In the genomic region with DNA sequence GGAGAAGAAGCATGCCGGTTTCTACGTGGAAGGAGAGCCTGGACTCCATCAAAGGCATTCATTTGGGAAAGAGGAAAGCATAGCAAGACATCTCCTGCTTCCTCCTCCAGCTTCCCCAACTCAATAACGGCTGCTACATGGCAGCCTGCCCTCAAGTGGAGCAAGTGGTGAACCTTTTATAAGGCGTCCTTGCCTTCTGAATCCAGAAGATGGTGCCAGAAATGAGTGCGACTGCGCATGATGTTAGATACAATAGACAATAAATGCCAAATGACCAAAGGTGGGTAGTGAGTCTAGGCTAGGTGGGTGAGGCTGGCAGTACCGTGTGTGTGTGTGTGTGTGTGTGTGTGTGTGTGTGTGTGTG, we compare ENCODE assay signal across 15 mouse cellular contexts.
DNase-seq lines count a peak whose midpoint lies in the region; ATAC-seq lines count a peak whose summit lies in the region.
"Had no signal": no experiment of that assay in that cellular context is flagged by ENCODE, and none has a peak within 500 bp of the region (broad histone marks: within the 10 kb centered on the region; RNA-seq: fewer than 3 reads in every experiment).

No protein-coding gene starts in this region.

- 0 out of 2 replicates have a peak, but pooled peaks have one; percentile 27 for ATAC-seq in midbrain, embryonic 11.5 days (ENCODE audit: low FRiP score)
- no peak for ATAC-seq in embryonic facial prominence, embryonic 14.5 days (ENCODE audit: low read depth)
- no peak for ATAC-seq in CD4-positive, CD25-positive, alpha-beta regulatory T cell, adult 4 months

- DNase-seq in heart, postnatal 10 days, result peak; percentile 16 to 19
- no peak for DNase-seq in heart, adult 9 months (ENCODE audit: low spot score in 2 of 2)
- no peak for DNase-seq in midbrain, embryonic 11.5 days (ENCODE audit: low spot score, missing footprints)
- no peak for DNase-seq in midbrain, embryonic 10.5 days (ENCODE audit: low spot score)
- DNase-seq in embryonic facial prominence, embryonic 14.5 days (ENCODE audit: low spot score), result peak; percentile 55
- peak; percentile 66 for DNase-seq in retina, postnatal 1 day
- no peak for DNase-seq in left cerebral cortex, adult 18-20 months (ENCODE audit: low spot score in 2 of 2)
- DNase-seq: adrenal gland, postnatal 10 days; cerebellum, adult 9-10 months; heart, adult 18-20 months; kidney, adult 18-20 months; lung, postnatal 14 days had no signal

- H3K27ac ChIP-seq in midbrain, embryonic 11.5 days (ENCODE audit: low read depth, low read length), result no peak overlapping the region
- H3K27ac ChIP-seq in midbrain, embryonic 10.5 days (replicated peaks), result no peak overlapping the region
- no peak overlapping the region for H3K27ac ChIP-seq in embryonic facial prominence, embryonic 14.5 days (replicated peaks; ENCODE audit: low read depth, low read length)
- H3K27ac ChIP-seq: neural tube, embryonic 12.5 days had no signal

- 83% methylated on average over 7 of the region's 7 CpGs for WGBS in midbrain, embryonic 11.5 days
- WGBS in midbrain, embryonic 10.5 days, result 85% methylated on average over 7 of the region's 7 CpGs
- WGBS in embryonic facial prominence, embryonic 14.5 days, result 68% methylated on average over 7 of the region's 7 CpGs

- no peaks in the 10 kb centered on the region for H3K9me3 ChIP-seq in midbrain, embryonic 11.5 days (ENCODE audit: control insufficient read depth, low read length)
- no peaks in the 10 kb centered on the region for H3K9me3 ChIP-seq in midbrain, embryonic 10.5 days (replicated peaks)
- no peaks in the 10 kb centered on the region for H3K9me3 ChIP-seq in embryonic facial prominence, embryonic 14.5 days (ENCODE audit: control insufficient read depth, low read length)
- H3K9me3 ChIP-seq: neural tube, embryonic 12.5 days had no signal

- no peak overlapping the region for H3K9ac ChIP-seq in midbrain, embryonic 11.5 days (ENCODE audit: low read length)
- H3K9ac ChIP-seq in embryonic facial prominence, embryonic 14.5 days (ENCODE audit: low read depth, low read length), result no peak overlapping the region
- H3K9ac ChIP-seq: neural tube, embryonic 12.5 days had no signal

- H3K27me3 ChIP-seq in midbrain, embryonic 11.5 days (ENCODE audit: control insufficient read depth, insufficient read depth, low read length), result no peaks in the 10 kb centered on the region
- H3K27me3 ChIP-seq in midbrain, embryonic 10.5 days (ENCODE audit: low read depth, poor library complexity, severe bottlenecking), result 0 out of 2 replicates have a peak, but pooled peaks cover 6% of the 10 kb centered on the region
- H3K27me3 ChIP-seq in embryonic facial prominence, embryonic 14.5 days (replicated peaks; ENCODE audit: control insufficient read depth, insufficient read depth, low read length), result no peaks in the 10 kb centered on the region
- H3K27me3 ChIP-seq: neural tube, embryonic 12.5 days had no signal

- no peak overlapping the region for H3K4me2 ChIP-seq in midbrain, embryonic 11.5 days
- no peak overlapping the region for H3K4me2 ChIP-seq in embryonic facial prominence, embryonic 14.5 days (ENCODE audit: low read depth, low read length)
- H3K4me2 ChIP-seq: neural tube, embryonic 12.5 days had no signal

- intact Hi-C loops in heart, postnatal 10 days (cut with DNase I), result loop anchor here (5.0 kb wide), 3 partner anchors 74 to 396 kb away; no protein-coding TSS in a partner anchor

- no peak overlapping the region for H3K4me3 ChIP-seq in midbrain, embryonic 11.5 days (ENCODE audit: low read depth, low read length)
- H3K4me3 ChIP-seq in midbrain, embryonic 10.5 days, result no peak overlapping the region
- no peak overlapping the region for H3K4me3 ChIP-seq in embryonic facial prominence, embryonic 14.5 days (ENCODE audit: low read depth, low read length)
- H3K4me3 ChIP-seq: erythroblast, embryonic 14.5 days; neural tube, embryonic 12.5 days had no signal

- peaks cover 18% of the 10 kb centered on the region for H3K4me1 ChIP-seq in midbrain, embryonic 11.5 days (ENCODE audit: control insufficient read depth, insufficient read depth, low read length)
- H3K4me1 ChIP-seq in midbrain, embryonic 10.5 days, result peaks cover 47% of the 10 kb centered on the region
- H3K4me1 ChIP-seq in embryonic facial prominence, embryonic 14.5 days (ENCODE audit: control insufficient read depth, insufficient read depth, low read length), result peaks cover 24% of the 10 kb centered on the region

- no peaks in the 10 kb centered on the region for H3K36me3 ChIP-seq in midbrain, embryonic 11.5 days (ENCODE audit: control insufficient read depth, insufficient read depth, low read length)
- no peaks in the 10 kb centered on the region for H3K36me3 ChIP-seq in midbrain, embryonic 10.5 days
- no peaks in the 10 kb centered on the region for H3K36me3 ChIP-seq in embryonic facial prominence, embryonic 14.5 days (ENCODE audit: control insufficient read depth, insufficient read depth, low read length)
- H3K36me3 ChIP-seq: neural tube, embryonic 12.5 days had no signal

Comparison
In these comparisons a context has a peak if more than half of its experiments do, and no peak if none do; other contexts are left out.
1. DNase-seq: peak in heart, postnatal 10 days (2 of 2), embryonic facial prominence, embryonic 14.5 days (single experiment) and retina, postnatal 1 day (single experiment); none in heart, adult 9 months (0 of 2), midbrain, embryonic 11.5 days (single experiment), midbrain, embryonic 10.5 days (single experiment) and left cerebral cortex, adult 18-20 months (0 of 2).